Mouse (Mus musculus) stomach, postnatal 0 days (tissue): ENCODE data around the gene Senp6.

Experiments
- CTCF ChIP-seq: IDR thresholded peaks from 2 replicates; pipeline ENCODE4 v1.5.1; 2016; ENCODE audit warnings: antibody characterized with exemption, low read depth, mild to moderate bottlenecking, moderate library complexity
- EP300 ChIP-seq: optimal IDR thresholded peaks from 2 replicates; pipeline ENCODE3; 2016; ENCODE audit warnings: antibody characterized with exemption

GRCm38 (mm10) chr9:80021648-80022047 lies 45.1 kb upstream of the Senp6 start:
- TF ChIP-seq CTCF: no peak
- no peak for TF ChIP-seq EP300
